Mouse (Mus musculus): ENCODE data around the gene Sfmbt2.

DNA sequence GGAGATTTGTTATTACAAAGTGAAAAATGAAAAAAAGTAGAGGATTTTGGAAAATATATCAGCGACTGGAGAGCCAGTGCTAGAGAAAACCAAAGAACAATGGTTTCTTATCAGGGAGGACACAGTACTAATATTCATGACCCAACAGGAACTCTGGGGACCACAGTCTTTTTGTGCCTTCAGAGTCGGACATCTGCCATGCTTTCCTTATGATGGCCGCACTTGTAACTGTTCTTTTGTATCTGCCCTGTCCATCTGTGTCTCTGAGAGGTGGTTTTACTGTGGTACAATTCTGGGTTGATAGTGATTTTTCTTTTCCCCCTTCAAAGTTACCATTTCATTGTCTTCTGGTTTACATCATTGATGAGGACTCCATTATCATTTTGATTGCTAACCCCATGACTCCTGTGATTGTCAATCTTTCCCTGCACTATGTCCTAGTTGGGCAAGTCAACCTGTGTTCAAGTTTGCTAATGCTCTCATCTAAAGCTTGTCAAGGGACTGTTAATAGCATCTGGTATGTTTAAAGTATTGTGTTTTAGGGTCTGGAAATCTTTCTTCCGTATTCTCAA is 35.2 kb upstream of the Sfmbt2 start:
- TF ChIP-seq CTCF (IDR thresholded peaks at IDR 0.05; ENCODE audit: low read depth): no peak
- no peak for TF ChIP-seq EP300 (IDR thresholded peaks at IDR 0.05; ENCODE audit: low read depth)
